Mouse (Mus musculus) colon, adult 2 months (tissue): ENCODE results near the gene Sec61b. TPM values are rescaled to one million over a fixed set of nuclear protein-coding genes. Genes with fewer than 3 reads are reported as not detected.

Source experiments
- polyA plus RNA-seq: library from polyadenylated mRNA; depleted of rRNA; stranded (reverse); fragments of >200 nt; gene quantifications from 2 replicates; pipeline ENCODE4 v1.2.3, GENCODE M21; 2012; rRNA removed

Sec61b gene
- polyA plus RNA-seq = 599 and 625 TPM in 2 replicates

GRCm38 (mm10) chr4:47473968-47474729, at the start of gene Sec61b, which contains the start of gene Alg2:
Gene Sec61b, plus strand, starts transcription at chr4:47474658.
Gene Alg2, minus strand, starts transcription at chr4:47474333.

Other genes starting within 250 kb of the Sec61b start
- 3.1 and 4.5 TPM in 2 replicates for gene Tgfbr1, start 121.4 kb upstream of the Sec61b start, polyA plus RNA-seq
- gene Alg2, start 325 bp upstream of the Sec61b start, polyA plus RNA-seq = 16.5 and 17.7 TPM in 2 replicates